Mouse (Mus musculus) urinary bladder, postnatal 0 days (tissue): ENCODE results near the gene Rhox9. TPM values are rescaled to one million over a fixed set of nuclear protein-coding genes. Genes with fewer than 3 reads are reported as not detected.

Experiments
- polyA plus RNA-seq: library from polyadenylated mRNA; unstranded; fragments of >200 nt; fragmentation: Nextera tagmentation; extraction: Ambion mirVana; gene quantifications from 2 replicates; pipeline ENCODE4 v1.2.1, GENCODE M21; 2015

Gene Rhox9
- polyA plus RNA-seq, result not detected in 2 replicates

DNA sequence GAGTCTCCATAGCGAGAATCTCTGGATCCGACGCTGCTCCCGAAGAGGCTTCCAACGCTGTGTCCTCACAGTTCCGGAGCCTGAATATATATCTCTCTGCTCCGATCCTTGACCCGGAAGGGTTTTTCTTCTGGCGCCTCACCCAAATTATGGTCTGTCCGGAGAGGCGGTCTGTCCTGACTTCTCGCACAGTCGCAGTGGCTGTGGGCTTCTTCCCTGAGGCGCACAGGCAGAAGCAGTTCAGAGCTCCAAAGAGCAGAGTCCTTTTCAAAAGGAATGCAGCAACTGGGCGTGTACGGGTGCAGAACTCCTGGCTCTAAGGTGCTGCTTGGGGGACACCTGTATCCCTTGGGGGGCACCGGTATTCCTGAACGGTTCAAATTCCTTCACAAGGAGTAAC, at the start of gene Rhox9:
Gene Rhox9 (minus strand): TSS at position 101 of the 400 bp plus-strand sequence.

DNA sequence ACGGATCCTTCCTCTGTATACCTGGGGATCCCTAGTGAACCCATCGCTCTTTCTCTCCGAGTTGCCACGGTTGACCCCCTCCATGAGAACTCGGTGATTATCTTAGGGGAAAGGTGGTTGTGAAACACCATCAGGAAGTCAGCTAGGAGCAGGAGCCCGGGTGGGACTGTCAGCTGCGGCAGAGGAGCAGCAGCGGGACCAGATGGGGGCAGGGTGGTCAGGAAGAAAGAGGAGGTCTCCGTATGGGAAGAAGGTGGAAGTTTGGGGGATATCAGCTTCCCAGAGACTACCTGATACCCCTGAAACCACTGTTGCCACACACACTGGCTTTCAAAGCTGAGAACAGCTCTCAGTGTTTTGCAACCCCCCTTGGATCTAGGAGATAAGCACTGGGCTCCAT, 4.4 kb downstream of the Rhox9 start, which contains the start of gene Rhox7b:
Gene Rhox7b (minus strand): TSS at position 101 of the 400 bp plus-strand sequence.

DNA sequence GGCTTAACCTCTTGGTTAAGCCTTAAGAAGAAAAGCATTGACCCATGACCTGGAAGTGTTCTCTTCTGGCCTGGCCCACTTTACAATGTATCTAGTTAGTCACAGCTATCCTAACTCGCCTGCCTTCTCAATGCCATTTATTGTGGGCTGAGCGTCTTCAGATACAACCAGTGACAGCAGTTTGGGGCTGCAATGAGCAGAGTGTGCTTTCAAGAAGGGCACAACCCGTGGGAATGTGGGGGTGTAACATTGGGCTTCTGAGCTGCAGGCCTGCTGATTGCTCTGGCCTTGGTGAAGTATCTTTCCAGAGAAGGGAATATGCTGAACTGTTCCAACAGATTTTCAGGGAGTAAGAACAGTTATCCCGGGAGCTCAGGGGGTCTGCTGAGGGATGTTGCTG, 22.7 kb downstream of the Rhox9 start, which contains the start of gene Rhox8:
Gene Rhox8 (minus strand): TSS at position 101 of the 400 bp plus-strand sequence.

Other genes with a start within 250 kb of the Rhox9 start
- gene Rhox3h, start 233.0 kb downstream of the Rhox9 start, polyA plus RNA-seq, result not detected in 2 replicates
- not detected in 2 replicates for gene Rhox2h, start 228.5 kb downstream of the Rhox9 start, polyA plus RNA-seq
- gene Rhox5, start 96.9 kb downstream of the Rhox9 start, polyA plus RNA-seq, result 54.8 and 61.1 TPM in 2 replicates
- gene Rhox6, start 74.9 kb downstream of the Rhox9 start, polyA plus RNA-seq, result 0.12 TPM in 1 of 2 replicates, not detected in the other
- 1.4 and 1.9 TPM in 2 replicates for gene Rhox7a, start 70.1 kb downstream of the Rhox9 start, polyA plus RNA-seq
- gene Rhox8, start 22.8 kb downstream of the Rhox9 start, polyA plus RNA-seq, result 0.96 and 1.3 TPM in 2 replicates
- 0.17 and 0.41 TPM in 2 replicates for gene Rhox7b, start 4.5 kb downstream of the Rhox9 start, polyA plus RNA-seq
- gene Btg1-ps1, start 117.0 kb upstream of the Rhox9 start, polyA plus RNA-seq, result not detected in 2 replicates
- gene Btg1-ps2, start 141.3 kb upstream of the Rhox9 start, polyA plus RNA-seq, result not detected in 2 replicates
- gene Rhox10, start 164.7 kb upstream of the Rhox9 start, polyA plus RNA-seq, result not detected in 2 replicates
- gene Rhox11, start 183.4 kb upstream of the Rhox9 start, polyA plus RNA-seq, result not detected in 2 replicates
- not detected in 2 replicates for gene Rhox12, start 209.1 kb upstream of the Rhox9 start, polyA plus RNA-seq
- not detected in 2 replicates for gene Rhox13, start 219.4 kb upstream of the Rhox9 start, polyA plus RNA-seq